In the genomic region with DNA sequence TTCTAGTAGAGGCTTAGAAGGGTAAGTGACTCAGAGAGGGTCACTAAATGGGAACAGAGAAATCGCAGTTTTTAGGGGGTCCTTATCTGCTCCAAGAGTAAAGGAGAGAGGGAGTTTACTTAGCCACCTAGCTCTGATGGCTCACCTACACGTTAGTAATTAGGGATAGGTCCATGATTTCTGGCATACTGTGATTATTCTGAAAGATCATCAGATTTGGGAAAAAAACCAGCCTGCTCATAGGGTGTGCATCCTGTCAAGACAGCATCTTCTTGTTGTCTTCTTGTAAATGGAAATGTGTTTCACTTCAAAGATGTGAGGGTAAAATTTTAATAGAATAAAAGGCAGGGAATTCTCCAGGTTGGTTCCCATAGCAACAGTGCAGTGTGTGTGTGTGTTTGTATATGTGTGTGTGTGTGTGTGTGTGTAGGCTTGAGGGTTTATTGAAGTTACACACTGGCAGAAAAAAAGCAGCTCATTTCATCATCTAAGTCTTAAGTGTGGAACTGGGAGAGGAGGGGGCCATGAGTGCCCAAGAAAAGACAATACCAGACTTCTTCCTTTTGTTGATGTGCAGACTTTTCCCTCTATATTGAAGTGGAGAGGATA, we compare ENCODE assay signal across 25 mouse cellular contexts.
DNase-seq lines count a peak whose midpoint lies in the region; ATAC-seq and TF ChIP-seq lines count a peak whose summit lies in the region.
"Had no signal": no experiment of that assay in that cellular context is flagged by ENCODE, and none has a peak within 500 bp of the region (broad histone marks: within the 10 kb centered on the region; RNA-seq: fewer than 3 reads in every experiment).

No protein-coding gene starts in this region.

- no peak overlapping the region for H3K27ac ChIP-seq in forebrain, embryonic 13.5 days
- H3K27ac ChIP-seq in forebrain, embryonic 10.5 days, result no peak overlapping the region
- no peak overlapping the region for H3K27ac ChIP-seq in hindbrain, postnatal 0 days
- H3K27ac ChIP-seq in hindbrain, embryonic 11.5 days (ENCODE audit: low read depth, low read length), result no peak overlapping the region
- no peak overlapping the region for H3K27ac ChIP-seq in gastrocnemius, adult 2 months
- H3K27ac ChIP-seq: heart, adult 2 months; heart, embryonic 13.5 days; left cerebral cortex, adult 2 months; limb, embryonic 15.5 days; liver, embryonic 15.5 days; neural tube, embryonic 13.5 days; stomach, postnatal 0 days had no signal

- no peak overlapping the region for H3K4me2 ChIP-seq in forebrain, embryonic 13.5 days
- H3K4me2 ChIP-seq in hindbrain, postnatal 0 days (ENCODE audit: low read depth, low read length), result no peak overlapping the region
- H3K4me2 ChIP-seq in hindbrain, embryonic 11.5 days (replicated peaks; ENCODE audit: low read depth, low read length), result no peak overlapping the region
- H3K4me2 ChIP-seq: heart, embryonic 13.5 days; limb, embryonic 15.5 days; liver, embryonic 15.5 days; neural tube, embryonic 13.5 days had no signal

- no peak for TF ChIP-seq CTCF in hindbrain, postnatal 0 days (IDR thresholded peaks at IDR 0.05; ENCODE audit: low read depth)
- TF ChIP-seq CTCF in gastrocnemius, adult 2 months (IDR thresholded peaks at IDR 0.05), result no peak

- H3K36me3 ChIP-seq in forebrain, embryonic 13.5 days (ENCODE audit: poor library complexity, severe bottlenecking), result no peaks in the 10 kb centered on the region
- no peaks in the 10 kb centered on the region for H3K36me3 ChIP-seq in forebrain, embryonic 10.5 days (replicated peaks)
- H3K36me3 ChIP-seq in hindbrain, postnatal 0 days (ENCODE audit: insufficient read depth, low read length), result no peaks in the 10 kb centered on the region
- no peaks in the 10 kb centered on the region for H3K36me3 ChIP-seq in hindbrain, embryonic 11.5 days (ENCODE audit: control insufficient read depth, insufficient read depth, low read length)
- H3K36me3 ChIP-seq: heart, embryonic 13.5 days; limb, embryonic 15.5 days; liver, embryonic 15.5 days; neural tube, embryonic 13.5 days had no signal

- ATAC-seq in forebrain, embryonic 13.5 days, result peak; percentile 61; the same call in 1 of the 2 replicates
- peak; percentile 70 for ATAC-seq in hindbrain, postnatal 0 days
- no peak for ATAC-seq in hindbrain, embryonic 11.5 days (ENCODE audit: low FRiP score)
- ATAC-seq: activated CD4-positive, CD25-positive, alpha-beta regulatory T cell, adult 4 months; inflammation-experienced regulatory T-cells, adult 6 months had no signal

- no peaks in the 10 kb centered on the region for H3K27me3 ChIP-seq in forebrain, embryonic 13.5 days
- H3K27me3 ChIP-seq in forebrain, embryonic 10.5 days (ENCODE audit: poor library complexity, severe bottlenecking), result no peaks in the 10 kb centered on the region
- H3K27me3 ChIP-seq in hindbrain, postnatal 0 days (ENCODE audit: insufficient read depth, low read length), result no peaks in the 10 kb centered on the region
- H3K27me3 ChIP-seq in hindbrain, embryonic 11.5 days (ENCODE audit: control insufficient read depth, insufficient read depth, low read length), result no peaks in the 10 kb centered on the region
- H3K27me3 ChIP-seq: heart, embryonic 13.5 days; limb, embryonic 15.5 days; liver, embryonic 15.5 days; neural tube, embryonic 13.5 days had no signal

- 77% methylated on average over 2 of the region's 2 CpGs for WGBS in forebrain, embryonic 13.5 days
- WGBS in forebrain, embryonic 10.5 days, result 80% methylated on average over 2 of the region's 2 CpGs
- WGBS in hindbrain, postnatal 0 days, result 69% methylated on average over 2 of the region's 2 CpGs
- WGBS in hindbrain, embryonic 11.5 days, result 74% methylated on average over 2 of the region's 2 CpGs

- DNase-seq in forebrain, embryonic 10.5 days (ENCODE audit: extremely low spot score, low spot score), result no peak
- peak; percentile 64 for DNase-seq in hindbrain, postnatal 0 days (ENCODE audit: low spot score)
- DNase-seq in hindbrain, embryonic 11.5 days (ENCODE audit: low spot score), result no peak
- DNase-seq in right cerebral cortex, postnatal 10 days (ENCODE audit: low spot score in 2 of 2), result peak; percentile 41
- DNase-seq in right cerebral cortex, adult 18-20 months, result no peak
- no peak for DNase-seq in gastrocnemius, postnatal 25 days
- no peak for DNase-seq in gastrocnemius, adult 2 months
- DNase-seq: adrenal gland, adult 8-10 months; cerebellum, adult 9-10 months; gastrocnemius, postnatal 36 days; heart, adult 2 months; heart, postnatal 14 days; kidney, adult 18-20 months; kidney, postnatal 4 days; left cerebral cortex, postnatal 4 days; lung, postnatal 4 days had no signal

- no peak overlapping the region for H3K4me3 ChIP-seq in forebrain, embryonic 13.5 days
- no peak overlapping the region for H3K4me3 ChIP-seq in forebrain, embryonic 10.5 days
- no peak overlapping the region for H3K4me3 ChIP-seq in hindbrain, postnatal 0 days (ENCODE audit: low read length)
- H3K4me3 ChIP-seq in hindbrain, embryonic 11.5 days (ENCODE audit: low read depth, low read length), result no peak overlapping the region
- no peak overlapping the region for H3K4me3 ChIP-seq in gastrocnemius, adult 2 months
- H3K4me3 ChIP-seq: heart, adult 2 months; heart, embryonic 13.5 days; left cerebral cortex, adult 2 months; limb, embryonic 15.5 days; liver, embryonic 15.5 days; neural tube, embryonic 13.5 days had no signal

- intact Hi-C loops in gastrocnemius, adult 2 months (cut with DNase I), result no loop called here

- H3K9ac ChIP-seq in forebrain, embryonic 13.5 days, result no peak overlapping the region
- no peak overlapping the region for H3K9ac ChIP-seq in hindbrain, postnatal 0 days (replicated peaks; ENCODE audit: low read length)
- H3K9ac ChIP-seq in hindbrain, embryonic 11.5 days (ENCODE audit: low read depth, low read length), result no peak overlapping the region
- H3K9ac ChIP-seq: heart, embryonic 13.5 days; limb, embryonic 15.5 days; liver, embryonic 15.5 days; neural tube, embryonic 13.5 days had no signal

- no peaks in the 10 kb centered on the region for H3K9me3 ChIP-seq in forebrain, embryonic 13.5 days (replicated peaks)
- H3K9me3 ChIP-seq in forebrain, embryonic 10.5 days, result no peaks in the 10 kb centered on the region
- H3K9me3 ChIP-seq in hindbrain, postnatal 0 days (ENCODE audit: low read length), result no peaks in the 10 kb centered on the region
- no peaks in the 10 kb centered on the region for H3K9me3 ChIP-seq in hindbrain, embryonic 11.5 days (ENCODE audit: control insufficient read depth, low read length)
- H3K9me3 ChIP-seq: heart, embryonic 13.5 days; limb, embryonic 15.5 days; liver, embryonic 15.5 days; neural tube, embryonic 13.5 days had no signal

- no peaks in the 10 kb centered on the region for H3K4me1 ChIP-seq in forebrain, embryonic 13.5 days
- no peaks in the 10 kb centered on the region for H3K4me1 ChIP-seq in forebrain, embryonic 10.5 days
- H3K4me1 ChIP-seq in hindbrain, postnatal 0 days (ENCODE audit: insufficient read depth, low read length), result 0 out of 2 replicates have a peak, but pooled peaks cover 4% of the 10 kb centered on the region
- no peaks in the 10 kb centered on the region for H3K4me1 ChIP-seq in hindbrain, embryonic 11.5 days (replicated peaks; ENCODE audit: control insufficient read depth, insufficient read depth, low read length)
- H3K4me1 ChIP-seq: limb, embryonic 15.5 days; liver, embryonic 15.5 days; neural tube, embryonic 13.5 days had no signal

Comparison
In these comparisons a context has a peak if more than half of its experiments do, and no peak if none do; other contexts are left out.
1. DNase-seq: peak in hindbrain, postnatal 0 days (single experiment) and right cerebral cortex, postnatal 10 days (2 of 2); none in forebrain, embryonic 10.5 days (single experiment), hindbrain, embryonic 11.5 days (single experiment), right cerebral cortex, adult 18-20 months (single experiment), gastrocnemius, postnatal 25 days (single experiment) and gastrocnemius, adult 2 months (single experiment).